Mouse (Mus musculus) intestine, postnatal 0 days (tissue): Measurements from ENCODE around the gene Nhlh1. TPM values are rescaled to one million over a fixed set of nuclear protein-coding genes. Genes with fewer than 3 reads are reported as not detected.

Experiments
- ATAC-seq: fragments of 200-750 bp; cut with Nextera tagmentation; 2 replicates; pipeline ENCODE4 v1.8.0; 2017; ENCODE audit warnings: mild to moderate bottlenecking, moderate TSS enrichment, moderate library complexity
- H3K27ac ChIP-seq: fragments of 300-500 bp; sonication (generic); 2 replicates; pipeline ENCODE4 v1.5.1; 2014; ENCODE audit warnings: mild to moderate bottlenecking, low read depth, low read length, moderate library complexity
- H3K27me3 ChIP-seq: fragments of 300-500 bp; sonication (generic); replicated peaks from 2 replicates; pipeline ENCODE4 v1.6.1; 2014; ENCODE audit warnings: low read length, mixed read lengths; ENCODE audit not compliant: control insufficient read depth, insufficient read depth
- H3K36me3 ChIP-seq: fragments of 300-500 bp; sonication (generic); 2 replicates; pipeline ENCODE4 v1.6.1; 2014; ENCODE audit warnings: mild to moderate bottlenecking, moderate library complexity; ENCODE audit not compliant: control insufficient read depth, insufficient read depth
- H3K4me1 ChIP-seq: fragments of 300-500 bp; sonication (generic); replicated peaks from 2 replicates; pipeline ENCODE4 v1.6.1; 2014; ENCODE audit warnings: antibody characterized with exemption, low read length, mixed read lengths; ENCODE audit not compliant: control insufficient read depth, insufficient read depth
- H3K4me2 ChIP-seq: fragments of 300-500 bp; sonication (generic); replicated peaks from 2 replicates; pipeline ENCODE4 v1.6.1; 2014; ENCODE audit warnings: low read depth, mild to moderate bottlenecking, moderate library complexity
- H3K4me3 ChIP-seq: fragments of 300-500 bp; sonication (generic); 2 replicates; pipeline ENCODE4 v1.5.1; 2014; ENCODE audit warnings: low read depth, low read length
- H3K9ac ChIP-seq: fragments of 300-500 bp; sonication (generic); 2 replicates; pipeline ENCODE4 v1.6.1; 2014; ENCODE audit warnings: mild to moderate bottlenecking, low read depth, low read length
- H3K9me3 ChIP-seq: fragments of 300-500 bp; sonication (generic); 2 replicates; pipeline ENCODE4 v1.6.1; 2016; ENCODE audit warnings: mixed run types; ENCODE audit not compliant: control insufficient read depth
- CTCF ChIP-seq: sonication (generic); IDR thresholded peaks from 2 replicates; pipeline ENCODE4 v1.5.1; 2016; ENCODE audit warnings: low read depth, mild to moderate bottlenecking, control low read depth, antibody characterized with exemption, moderate library complexity
- WGBS: fragments of 180-500 bp; shearing (Covaris S2); extraction: QIAGEN DNeasy Blood & Tissue Kit; methylation state at CpG from one replicate; pipeline ENCODE4 v1.1.7; 2014; 5-methylcytosine and 5-hydroxymethylcytosine counted together
- polyA plus RNA-seq: library from polyadenylated mRNA; unstranded; fragments of >200 nt; fragmentation: Nextera tagmentation; extraction: Ambion mirVana; gene quantifications from 2 replicates; pipeline ENCODE4 v1.2.1, GENCODE M21; 2015

The Nhlh1 gene
- polyA plus RNA-seq, 1 experiment from 2014 or later: not detected

DNA sequence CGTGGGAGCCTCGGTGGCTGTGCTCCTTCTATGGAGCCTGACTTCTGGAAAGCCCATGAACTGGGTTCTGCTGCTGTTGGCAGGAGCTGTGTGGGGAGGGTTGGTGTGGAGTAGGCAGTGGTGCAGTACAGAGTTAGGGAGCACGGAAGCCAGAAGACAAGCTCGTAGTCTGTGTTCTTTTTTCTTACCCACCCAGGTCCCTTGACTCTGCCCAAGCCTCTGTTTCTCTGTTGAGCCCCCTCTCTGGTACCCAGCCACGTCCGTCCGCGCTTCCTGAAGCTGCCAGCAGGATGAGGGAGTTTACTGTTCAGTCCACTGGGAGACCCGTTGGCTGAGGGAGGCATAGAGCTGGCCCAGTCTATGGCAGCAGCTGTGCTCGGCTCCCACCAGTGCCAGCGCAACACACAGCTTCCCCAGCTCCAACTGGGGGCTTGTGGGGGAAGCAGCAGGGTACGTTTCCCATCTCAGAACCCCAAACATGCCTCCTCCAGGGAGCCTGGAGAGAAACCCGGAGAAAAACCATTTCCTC lies 7.3 kb upstream of the Nhlh1 start:
- H3K4me1 ChIP-seq: no peaks in the 10 kb centered on the region
- no peak overlapping the region for H3K27ac ChIP-seq
- no peak overlapping the region for H3K4me3 ChIP-seq
- H3K4me2 ChIP-seq: no peak overlapping the region
- peaks cover 52% of the 10 kb centered on the region for H3K36me3 ChIP-seq
- H3K27me3 ChIP-seq: no peaks in the 10 kb centered on the region
- no peak overlapping the region for H3K9ac ChIP-seq
- 78% methylated on average over 13 of the region's 13 CpGs for WGBS
- H3K9me3 ChIP-seq: no peaks in the 10 kb centered on the region
- TF ChIP-seq CTCF: no peak
- no peak for ATAC-seq

DNA sequence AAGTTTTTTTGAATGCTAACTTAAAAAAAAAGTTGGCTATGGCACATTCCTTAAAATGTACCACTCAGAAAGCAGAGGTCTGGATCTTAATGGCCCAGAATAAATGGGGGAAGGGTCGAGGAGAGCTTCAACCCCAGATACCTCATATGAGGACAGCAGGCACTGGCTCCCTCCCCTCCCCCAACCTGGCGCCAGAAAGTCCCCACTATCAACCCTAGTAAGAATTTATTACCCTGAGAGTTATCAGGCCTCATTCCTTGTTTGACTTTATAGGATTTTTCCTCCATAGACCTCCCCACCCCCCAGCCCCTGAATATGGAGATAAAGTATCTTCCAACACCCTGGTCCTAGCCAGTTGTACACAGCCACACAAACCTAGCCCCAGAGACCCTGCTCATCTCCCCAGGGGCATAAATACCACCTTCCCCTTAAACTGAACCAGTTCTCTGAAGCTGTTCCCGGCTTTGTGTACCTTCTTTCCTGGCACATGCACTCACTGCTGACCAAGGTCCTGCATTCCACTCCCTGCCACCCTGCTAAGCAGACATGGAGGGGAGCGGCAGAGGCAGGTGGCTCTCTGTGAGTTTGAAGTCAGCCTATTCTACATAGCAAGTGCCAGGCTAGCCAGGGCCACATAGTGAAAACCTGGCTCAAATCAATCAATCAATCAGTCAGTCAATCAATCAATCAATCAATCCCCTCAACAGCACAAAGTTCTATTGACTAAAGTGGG lies 6.1 kb upstream of the Nhlh1 start:
- no peak overlapping the region for H3K4me3 ChIP-seq
- H3K36me3 ChIP-seq: peaks cover 40% of the 10 kb centered on the region
- no peaks in the 10 kb centered on the region for H3K9me3 ChIP-seq
- TF ChIP-seq CTCF: no peak
- 10% methylated on average over 4 of the region's 4 CpGs for WGBS
- H3K27ac ChIP-seq: no peak overlapping the region
- no peak overlapping the region for H3K9ac ChIP-seq
- ATAC-seq: peak; percentile 51
- no peaks in the 10 kb centered on the region for H3K4me1 ChIP-seq
- H3K27me3 ChIP-seq: no peaks in the 10 kb centered on the region
- H3K4me2 ChIP-seq: no peak overlapping the region

DNA sequence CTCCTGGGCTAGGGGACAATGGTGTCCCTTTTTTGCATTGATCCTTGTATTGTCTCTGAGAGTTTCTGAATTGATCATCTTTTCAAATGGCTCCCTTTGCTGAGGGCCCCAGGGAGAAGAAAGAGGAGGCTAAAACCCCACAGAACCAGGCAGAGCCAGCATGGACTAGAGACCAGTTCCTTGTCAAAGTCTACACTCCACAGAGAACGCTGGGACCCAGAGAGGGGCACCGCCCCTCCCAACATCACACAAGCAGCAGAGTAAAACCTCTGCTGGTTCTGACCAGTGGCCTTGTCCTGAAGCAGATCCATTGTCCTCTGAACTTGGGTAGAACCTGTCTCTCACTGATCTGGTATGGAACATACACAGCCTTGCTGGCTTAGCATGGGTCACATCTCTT lies 4.7 kb upstream of the Nhlh1 start:
- Histone ChIP-seq H3K27me3 (no peaks in the 10 kb centered on the region), H3K4me1 (no peaks in the 10 kb centered on the region), H3K9me3 (no peaks in the 10 kb centered on the region), H3K4me2 (no peak overlapping the region), H3K27ac (no peak overlapping the region), H3K36me3 (peaks cover 26% of the 10 kb centered on the region), H3K9ac (no peak overlapping the region), H3K4me3 (no peak overlapping the region)
- no peak for TF ChIP-seq CTCF
- no peak for ATAC-seq
- WGBS: 55% methylated on average over 2 of the region's 2 CpGs

DNA sequence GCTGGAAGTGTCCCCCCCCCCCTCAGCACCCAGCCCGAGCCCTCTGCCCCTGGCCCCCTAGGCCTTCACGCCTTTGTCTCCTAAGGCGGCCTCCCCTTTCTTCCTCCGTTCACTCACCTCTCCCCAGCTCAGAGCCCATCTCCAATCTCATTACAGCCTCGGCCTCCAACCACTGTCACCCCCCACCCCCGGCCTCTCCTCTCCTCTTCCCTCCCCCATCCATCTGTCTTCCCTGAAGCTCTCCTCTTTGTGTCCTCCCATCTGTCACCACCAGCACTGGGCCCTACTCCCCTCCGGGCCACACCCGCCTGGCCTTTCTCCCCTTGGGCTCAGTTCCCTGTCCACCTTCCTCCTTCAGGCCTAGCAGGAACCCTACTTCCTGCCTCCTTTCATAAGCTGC lies 3.8 kb upstream of the Nhlh1 start:
- Histone ChIP-seq H3K27ac (no peak overlapping the region), H3K9me3 (no peaks in the 10 kb centered on the region), H3K27me3 (no peaks in the 10 kb centered on the region), H3K4me3 (no peak overlapping the region), H3K4me1 (no peaks in the 10 kb centered on the region), H3K36me3 (peaks cover 19% of the 10 kb centered on the region), H3K9ac (no peak overlapping the region), H3K4me2 (no peak overlapping the region)
- WGBS: 55% methylated on average over 8 of the region's 8 CpGs
- no peak for ATAC-seq
- TF ChIP-seq CTCF: no peak

DNA sequence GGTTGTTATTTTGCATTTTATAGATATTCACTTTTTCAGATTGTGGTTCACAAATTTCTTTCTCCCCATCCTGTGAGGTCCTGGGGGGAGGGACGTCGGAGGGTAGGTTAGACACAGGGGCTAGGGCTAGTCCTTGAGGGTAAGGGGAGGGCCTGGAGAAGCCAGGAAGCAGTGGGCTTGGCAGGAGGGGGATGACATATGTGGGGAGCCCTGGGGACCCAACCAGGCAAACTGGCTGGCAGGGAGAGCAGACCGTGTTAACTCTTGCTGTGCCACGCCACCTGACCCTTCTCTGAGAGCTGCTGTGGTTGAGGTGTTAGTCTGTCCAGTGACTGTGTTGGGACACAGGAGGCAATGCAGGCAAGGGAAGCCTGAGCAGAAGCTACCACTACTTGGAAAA lies 3.3 kb upstream of the Nhlh1 start:
- no peak overlapping the region for H3K4me2 ChIP-seq
- H3K27ac ChIP-seq: no peak overlapping the region
- 55% methylated on average over 4 of the region's 4 CpGs for WGBS
- no peak for TF ChIP-seq CTCF
- H3K9ac ChIP-seq: no peak overlapping the region
- no peaks in the 10 kb centered on the region for H3K4me1 ChIP-seq
- no peak for ATAC-seq
- H3K4me3 ChIP-seq: no peak overlapping the region
- no peaks in the 10 kb centered on the region for H3K9me3 ChIP-seq
- H3K27me3 ChIP-seq: no peaks in the 10 kb centered on the region
- peaks cover 15% of the 10 kb centered on the region for H3K36me3 ChIP-seq

DNA sequence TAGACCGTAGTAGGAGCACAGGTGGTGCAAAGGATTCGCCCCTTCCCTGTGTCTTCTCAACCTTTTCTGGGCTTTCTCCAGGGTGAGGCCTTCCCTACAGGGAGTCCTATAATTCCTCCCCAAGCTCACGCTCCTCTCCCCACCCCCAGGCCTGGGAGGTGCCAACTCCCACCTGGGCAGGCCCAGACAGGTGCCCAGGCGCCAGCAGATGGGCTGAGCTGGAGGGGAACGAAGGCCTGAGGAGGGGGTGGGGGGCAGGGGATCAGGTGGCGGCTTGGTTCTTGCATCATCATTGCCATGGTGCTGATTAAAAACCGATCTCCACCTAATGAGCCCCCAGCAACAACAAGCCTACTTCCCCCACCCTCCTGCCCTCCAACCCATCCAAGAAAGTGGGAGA lies 1.5 kb upstream of the Nhlh1 start:
- H3K4me3 ChIP-seq: no peak overlapping the region
- no peak overlapping the region for H3K4me2 ChIP-seq
- no peak overlapping the region for H3K9ac ChIP-seq
- WGBS: 80% methylated on average over 7 of the region's 7 CpGs
- no peak overlapping the region for H3K27ac ChIP-seq
- no peaks in the 10 kb centered on the region for H3K9me3 ChIP-seq
- H3K4me1 ChIP-seq: peaks cover 2% of the 10 kb centered on the region; the same call in 1 of the 2 replicates
- ATAC-seq: no peak
- H3K36me3 ChIP-seq: no peaks in the 10 kb centered on the region
- no peak for TF ChIP-seq CTCF
- 0 out of 2 replicates have a peak, but pooled peaks cover 3% of the 10 kb centered on the region for H3K27me3 ChIP-seq
